Mouse (Mus musculus): ENCODE measurements around the gene Aldh5a1. TPM values are rescaled to one million over a fixed set of nuclear protein-coding genes. Genes with fewer than 3 reads are reported as not detected.
A peak's percentile ranks its signal among the peaks of the same experiment; 100 is the strongest.

Aldh5a1 gene
- polyA plus RNA-seq, 1 experiment from 2014 or later = 14.4 TPM

DNA sequence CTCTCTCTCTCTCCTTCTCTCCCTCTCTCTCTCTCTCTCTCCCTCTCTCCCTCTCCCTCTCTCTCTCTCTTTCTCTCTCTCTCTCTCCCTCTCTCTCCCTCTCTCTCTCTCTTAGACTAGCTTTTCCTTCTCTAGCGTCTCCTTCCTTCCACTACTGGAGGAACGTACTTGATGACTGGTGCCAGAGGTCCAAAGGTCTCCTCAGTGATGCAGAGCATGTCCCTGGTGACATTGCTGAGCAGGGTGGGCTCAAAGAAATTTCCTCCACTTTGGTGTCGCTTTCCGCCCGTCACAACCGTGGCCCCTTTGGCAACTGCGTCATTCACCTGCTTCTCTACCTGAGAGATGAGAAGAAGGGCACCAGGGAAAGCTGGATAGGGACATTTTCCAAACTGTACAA, 23.9 kb downstream of the Aldh5a1 start:
- 91% methylated on average over 7 of the region's 7 CpGs for WGBS
- H3K9ac ChIP-seq (ENCODE audit: low read length) = no peak overlapping the region
- no peaks in the 10 kb centered on the region for H3K27me3 ChIP-seq (ENCODE audit: control insufficient read depth, insufficient read depth, low read length)
- H3K4me3 ChIP-seq (ENCODE audit: control insufficient read depth in 1 of 2, insufficient read depth in 1 of 2, low read depth in 1 of 2, low read length in 2 of 2) = no peak overlapping the region
- no peak overlapping the region for H3K27ac ChIP-seq (replicated peaks in 1 of 2; ENCODE audit: control insufficient read depth in 1 of 2, insufficient read depth in 1 of 2, low read depth in 2 of 2, low read length in 2 of 2)
- no peak overlapping the region for H3K4me2 ChIP-seq (ENCODE audit: low read length)
- peaks cover 53% of the 10 kb centered on the region for H3K36me3 ChIP-seq (ENCODE audit: control insufficient read depth, insufficient read depth, low read length)
- ATAC-seq (ENCODE audit: insufficient number of reproducible peaks, insufficient read depth, low FRiP score, low read depth) = no peak
- H3K4me1 ChIP-seq (ENCODE audit: control insufficient read depth in 2 of 2, insufficient read depth in 2 of 2, low read length in 2 of 2) = peaks cover 5 to 11% of the 10 kb centered on the region in 2 experiments; a peak in 2 of 4 replicates
- no peaks in the 10 kb centered on the region for H3K9me3 ChIP-seq (ENCODE audit: control insufficient read depth, low read length)

- 94% methylated on average over 1 of the region's 1 CpGs for WGBS
- Histone ChIP-seq H3K4me3 (ENCODE audit: control insufficient read depth in 1 of 2, insufficient read depth in 1 of 2, low read depth in 1 of 2, low read length in 2 of 2) (no peak overlapping the region), H3K27ac (replicated peaks in 1 of 2; ENCODE audit: control insufficient read depth in 1 of 2, insufficient read depth in 1 of 2, low read depth in 2 of 2, low read length in 2 of 2) (no peak overlapping the region), H3K9ac (ENCODE audit: low read length) (no peak overlapping the region), H3K27me3 (ENCODE audit: control insufficient read depth, insufficient read depth, low read length) (no peaks in the 10 kb centered on the region), H3K4me1 (ENCODE audit: control insufficient read depth in 2 of 2, insufficient read depth in 2 of 2, low read length in 2 of 2) (no peaks in the 10 kb centered on the region), H3K4me2 (ENCODE audit: low read length) (no peak overlapping the region), H3K36me3 (ENCODE audit: control insufficient read depth, insufficient read depth, low read length) (peaks cover 32% of the 10 kb centered on the region), H3K9me3 (ENCODE audit: control insufficient read depth, low read length) (no peaks in the 10 kb centered on the region)
- ATAC-seq (ENCODE audit: insufficient number of reproducible peaks, insufficient read depth, low FRiP score, low read depth) = no peak
These were observed 28.3 kb downstream of the Aldh5a1 start for GRCm38 (mm10) chr13:24909112-24909511.

GRCm38 (mm10) chr13:24906831-24907570, 30.5 kb downstream of the Aldh5a1 start:
- H3K27ac ChIP-seq (replicated peaks in 1 of 2; ENCODE audit: control insufficient read depth in 1 of 2, insufficient read depth in 1 of 2, low read depth in 2 of 2, low read length in 2 of 2) = no peak overlapping the region
- WGBS = 76% methylated on average over 11 of the region's 11 CpGs

GRCm38 (mm10) chr13:24905422-24905821, 32.0 kb downstream of the Aldh5a1 start:
- no peak for ATAC-seq (ENCODE audit: insufficient number of reproducible peaks, insufficient read depth, low FRiP score, low read depth)
- Histone ChIP-seq H3K9me3 (ENCODE audit: control insufficient read depth, low read length) (peaks cover 4% of the 10 kb centered on the region; the same call in 1 of the 2 replicates), H3K36me3 (ENCODE audit: control insufficient read depth, insufficient read depth, low read length) (0 out of 2 replicates have a peak, but pooled peaks cover 2% of the 10 kb centered on the region), H3K27ac (replicated peaks in 1 of 2; ENCODE audit: control insufficient read depth in 1 of 2, insufficient read depth in 1 of 2, low read depth in 2 of 2, low read length in 2 of 2) (no peak overlapping the region), H3K9ac (ENCODE audit: low read length) (no peak overlapping the region), H3K27me3 (ENCODE audit: control insufficient read depth, insufficient read depth, low read length) (no peaks in the 10 kb centered on the region), H3K4me3 (ENCODE audit: control insufficient read depth in 1 of 2, insufficient read depth in 1 of 2, low read depth in 1 of 2, low read length in 2 of 2) (no peak overlapping the region), H3K4me2 (ENCODE audit: low read length) (no peak overlapping the region), H3K4me1 (ENCODE audit: control insufficient read depth in 2 of 2, insufficient read depth in 2 of 2, low read length in 2 of 2) (peaks cover 2 to 4% of the 10 kb centered on the region in 2 experiments; a peak in 2 of 4 replicates)
- 85% methylated on average over 12 of the region's 12 CpGs for WGBS

More at GRCm38 (mm10) chr13:24906831-24907570, 30.5 kb downstream of the Aldh5a1 start:
- Histone ChIP-seq H3K36me3 (ENCODE audit: control insufficient read depth, insufficient read depth, low read length) (peaks cover 17% of the 10 kb centered on the region), H3K4me2 (ENCODE audit: low read length) (no peak overlapping the region), H3K4me3 (ENCODE audit: control insufficient read depth in 1 of 2, insufficient read depth in 1 of 2, low read depth in 1 of 2, low read length in 2 of 2) (no peak overlapping the region), H3K27me3 (ENCODE audit: control insufficient read depth, insufficient read depth, low read length) (no peaks in the 10 kb centered on the region), H3K4me1 (ENCODE audit: control insufficient read depth in 2 of 2, insufficient read depth in 2 of 2, low read length in 2 of 2) (peaks cover 2 to 4% of the 10 kb centered on the region in 2 experiments; a peak in 2 of 4 replicates), H3K9me3 (ENCODE audit: control insufficient read depth, low read length) (no peaks in the 10 kb centered on the region), H3K9ac (ENCODE audit: low read length) (no peak overlapping the region)
- no peak for ATAC-seq (ENCODE audit: insufficient number of reproducible peaks, insufficient read depth, low FRiP score, low read depth)

- H3K27me3 ChIP-seq (ENCODE audit: control insufficient read depth, insufficient read depth, low read length) = no peaks in the 10 kb centered on the region
- ATAC-seq (ENCODE audit: insufficient number of reproducible peaks, insufficient read depth, low FRiP score, low read depth) = no peak
- H3K4me3 ChIP-seq (ENCODE audit: control insufficient read depth in 1 of 2, insufficient read depth in 1 of 2, low read depth in 1 of 2, low read length in 2 of 2) = no peak overlapping the region
- WGBS = 35% methylated on average over 6 of the region's 6 CpGs
- H3K27ac ChIP-seq (replicated peaks in 1 of 2; ENCODE audit: control insufficient read depth in 1 of 2, insufficient read depth in 1 of 2, low read depth in 2 of 2, low read length in 2 of 2) = peak overlapping the region in 1 of 2 experiments; percentile 25; a peak in 2 of 4 replicates
- H3K4me1 ChIP-seq (ENCODE audit: control insufficient read depth in 2 of 2, insufficient read depth in 2 of 2, low read length in 2 of 2) = peaks cover 2 to 10% of the 10 kb centered on the region in 2 experiments; a peak in 3 of 4 replicates
- H3K9ac ChIP-seq (ENCODE audit: low read length) = no peak overlapping the region
- no peaks in the 10 kb centered on the region for H3K36me3 ChIP-seq (ENCODE audit: control insufficient read depth, insufficient read depth, low read length)
- H3K4me2 ChIP-seq (ENCODE audit: low read length) = no peak overlapping the region
- H3K9me3 ChIP-seq (ENCODE audit: control insufficient read depth, low read length) = peaks cover 4% of the 10 kb centered on the region; the same call in 1 of the 2 replicates
These were observed 34.0 kb downstream of the Aldh5a1 start for GRCm38 (mm10) chr13:24903412-24903811.

DNA sequence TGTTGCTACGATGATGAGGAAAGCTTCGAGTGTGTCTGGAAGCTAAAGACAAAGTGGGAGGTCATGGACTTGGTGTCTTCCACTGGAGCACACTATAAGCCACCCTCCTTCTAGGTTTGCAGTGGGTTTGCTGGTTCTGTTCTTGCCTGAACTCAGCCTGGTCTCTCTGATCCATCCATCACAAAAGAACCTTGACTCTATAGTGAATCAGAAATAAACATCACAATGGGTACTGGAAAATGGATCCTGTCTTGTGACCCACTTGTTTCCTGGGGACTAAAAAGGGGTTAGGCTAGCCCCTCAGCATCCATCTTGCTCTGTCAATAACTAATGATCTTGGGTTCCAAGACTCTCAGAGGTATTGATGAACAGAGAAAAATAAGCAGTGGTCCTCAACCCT, 35.5 kb downstream of the Aldh5a1 start:
- 82% methylated on average over 2 of the region's 2 CpGs for WGBS
- no peak for ATAC-seq (ENCODE audit: insufficient number of reproducible peaks, insufficient read depth, low FRiP score, low read depth)

GRCm38 (mm10) chr13:24893880-24894279, 43.6 kb downstream of the Aldh5a1 start:
- Histone ChIP-seq H3K4me3 (ENCODE audit: control insufficient read depth in 1 of 2, insufficient read depth in 1 of 2, low read depth in 1 of 2, low read length in 2 of 2) (no peak overlapping the region), H3K27me3 (ENCODE audit: control insufficient read depth, insufficient read depth, low read length) (no peaks in the 10 kb centered on the region), H3K9ac (ENCODE audit: low read length) (no peak overlapping the region), H3K27ac (replicated peaks in 1 of 2; ENCODE audit: control insufficient read depth in 1 of 2, insufficient read depth in 1 of 2, low read depth in 2 of 2, low read length in 2 of 2) (no peak overlapping the region), H3K4me1 (ENCODE audit: control insufficient read depth in 2 of 2, insufficient read depth in 2 of 2, low read length in 2 of 2) (peaks cover 0 to 2% of the 10 kb centered on the region in 2 experiments; a peak in 1 of 4 replicates), H3K9me3 (ENCODE audit: control insufficient read depth, low read length) (no peaks in the 10 kb centered on the region), H3K36me3 (ENCODE audit: control insufficient read depth, insufficient read depth, low read length) (no peaks in the 10 kb centered on the region), H3K4me2 (ENCODE audit: low read length) (no peak overlapping the region)
- WGBS = 73% methylated on average over 2 of the region's 2 CpGs
- ATAC-seq (ENCODE audit: insufficient number of reproducible peaks, insufficient read depth, low FRiP score, low read depth) = no peak

More for the DNA sequence above, 35.5 kb downstream of the Aldh5a1 start:
- peaks cover 4% of the 10 kb centered on the region; the same call in 1 of the 2 replicates for H3K9me3 ChIP-seq (ENCODE audit: control insufficient read depth, low read length)
- H3K9ac ChIP-seq (ENCODE audit: low read length) = no peak overlapping the region
- no peak overlapping the region for H3K27ac ChIP-seq (replicated peaks in 1 of 2; ENCODE audit: control insufficient read depth in 1 of 2, insufficient read depth in 1 of 2, low read depth in 2 of 2, low read length in 2 of 2)
- H3K36me3 ChIP-seq (ENCODE audit: control insufficient read depth, insufficient read depth, low read length) = no peaks in the 10 kb centered on the region
- no peak overlapping the region for H3K4me2 ChIP-seq (ENCODE audit: low read length)
- H3K27me3 ChIP-seq (ENCODE audit: control insufficient read depth, insufficient read depth, low read length) = no peaks in the 10 kb centered on the region
- H3K4me3 ChIP-seq (ENCODE audit: control insufficient read depth in 1 of 2, insufficient read depth in 1 of 2, low read depth in 1 of 2, low read length in 2 of 2) = no peak overlapping the region
- H3K4me1 ChIP-seq (ENCODE audit: control insufficient read depth in 2 of 2, insufficient read depth in 2 of 2, low read length in 2 of 2) = peaks cover 4 to 10% of the 10 kb centered on the region in 2 experiments; a peak in 3 of 4 replicates

Data from heart, embryonic 14.5 days (tissue).